Mouse (Mus musculus) thymus, postnatal 14 days (tissue): ENCODE results near the gene Becn1.
"Not testable (repeated sequence)": the region's sequence is repeated elsewhere in the genome, so short reads cannot be mapped to it uniquely, and the experiment has no call there.

Experiments
- DNase-seq: peaks from one replicate; pipeline ENCODE4 v3.0.0; 2021

The Becn1 gene

GRCm38 (mm10) chr11:101302004-101302798, at the start of gene Becn1:
Becn1 (minus strand) TSS chr11:101302286.
- DNase-seq, result peak; percentile 95

GRCm38 (mm10) chr11:101351721-101352111, 49.6 kb upstream of the Becn1 start:
- DNase-seq, result no peak

GRCm38 (mm10) chr11:101351100-101351720, 49.1 kb upstream of the Becn1 start:
- no peak for DNase-seq

- no peak for DNase-seq
These were observed 47.1 kb upstream of the Becn1 start for GRCm38 (mm10) chr11:101349216-101349615.

- DNase-seq, result no peak
These were observed 46.7 kb upstream of the Becn1 start for GRCm38 (mm10) chr11:101348774-101349173.

- DNase-seq, result no peak
These were observed 45.1 kb upstream of the Becn1 start for GRCm38 (mm10) chr11:101347083-101347775.

- peak; percentile 40 for DNase-seq
These were observed 36.2 kb upstream of the Becn1 start for GRCm38 (mm10) chr11:101338123-101338760.

- peak; percentile 29 for DNase-seq
These were observed 33.6 kb upstream of the Becn1 start for GRCm38 (mm10) chr11:101335685-101336084.

- no peak for DNase-seq
These were observed 32.4 kb upstream of the Becn1 start for GRCm38 (mm10) chr11:101334516-101334915.

- no peak for DNase-seq
These were observed 31.9 kb upstream of the Becn1 start for GRCm38 (mm10) chr11:101334023-101334422.

- no peak for DNase-seq
These were observed 30.5 kb upstream of the Becn1 start for GRCm38 (mm10) chr11:101332537-101332936.

- not testable (repeated sequence) for DNase-seq
These were observed 28.9 kb upstream of the Becn1 start for GRCm38 (mm10) chr11:101330961-101331360.

GRCm38 (mm10) chr11:101330371-101330924, 28.4 kb upstream of the Becn1 start, which contains the start of gene Aoc3:
Aoc3 (plus strand) TSS chr11:101330605.
- no peak for DNase-seq

GRCm38 (mm10) chr11:101328941-101329635, 27.0 kb upstream of the Becn1 start:
- DNase-seq, result no peak

GRCm38 (mm10) chr11:101327311-101327710, 25.2 kb upstream of the Becn1 start:
- no peak for DNase-seq

GRCm38 (mm10) chr11:101326147-101326546, 24.1 kb upstream of the Becn1 start:
- DNase-seq, result no peak

GRCm38 (mm10) chr11:101325201-101325600, 23.1 kb upstream of the Becn1 start:
- DNase-seq, result not testable (repeated sequence)

GRCm38 (mm10) chr11:101324763-101325162, 22.7 kb upstream of the Becn1 start, which contains the start of gene Aoc2:
Aoc2 (plus strand) TSS chr11:101325063.
- DNase-seq, result no peak

GRCm38 (mm10) chr11:101323609-101324008, 21.5 kb upstream of the Becn1 start:
- peak; percentile 62 for DNase-seq

- no peak for DNase-seq
These were observed 14.4 kb upstream of the Becn1 start for GRCm38 (mm10) chr11:101316501-101316917.

- DNase-seq, result peak; percentile 92
These were observed 13.8 kb upstream of the Becn1 start, which contains the start of gene Psme3 for GRCm38 (mm10) chr11:101315665-101316500. Psme3 (plus strand) TSS chr11:101316213.
